Mouse (Mus musculus) right cerebral cortex, adult 18-20 months (tissue): ENCODE data around the gene Frmd5.
A peak's percentile ranks its signal among the peaks of the same experiment; 100 is the strongest.
"Not testable (repeated sequence)": the region's sequence is repeated elsewhere in the genome, so short reads cannot be mapped to it uniquely, and the experiment has no call there.

Experiments
- DNase-seq: peaks from one replicate; pipeline ENCODE4 v3.0.0; 2022; ENCODE audit warnings: mixed read lengths

Gene Frmd5

GRCm38 (mm10) chr2:121565911-121566310 is 241.0 kb downstream of the Frmd5 start:
- DNase-seq: no peak

GRCm38 (mm10) chr2:121563117-121563516 is 243.8 kb downstream of the Frmd5 start:
- DNase-seq: no peak

- DNase-seq: no peak
Measured at GRCm38 (mm10) chr2:121551271-121551670, 255.6 kb downstream of the Frmd5 start.

GRCm38 (mm10) chr2:121549630-121550029 is 257.3 kb downstream of the Frmd5 start:
- no peak for DNase-seq

- DNase-seq: no peak
Measured at GRCm38 (mm10) chr2:121544829-121545228, 262.1 kb downstream of the Frmd5 start.

GRCm38 (mm10) chr2:121525056-121525455 is 281.8 kb downstream of the Frmd5 start:
- peak; percentile 75 for DNase-seq

GRCm38 (mm10) chr2:121522830-121523229 is 284.1 kb downstream of the Frmd5 start:
- not testable (repeated sequence) for DNase-seq

GRCm38 (mm10) chr2:121522006-121522405 is 284.9 kb downstream of the Frmd5 start:
- DNase-seq: peak; percentile 49

- not testable (repeated sequence) for DNase-seq
Measured at GRCm38 (mm10) chr2:121518711-121519110, 288.2 kb downstream of the Frmd5 start.

GRCm38 (mm10) chr2:121518106-121518505 is 288.8 kb downstream of the Frmd5 start:
- DNase-seq: no peak

GRCm38 (mm10) chr2:121514211-121514610 is 292.7 kb downstream of the Frmd5 start:
- no peak for DNase-seq

- DNase-seq: not testable (repeated sequence)
Measured at GRCm38 (mm10) chr2:121512991-121513765, 293.7 kb downstream of the Frmd5 start.

GRCm38 (mm10) chr2:121511401-121511800 is 295.5 kb downstream of the Frmd5 start:
- no peak for DNase-seq

GRCm38 (mm10) chr2:121509584-121509983 is 297.3 kb downstream of the Frmd5 start:
- peak; percentile 69 for DNase-seq

- DNase-seq: no peak
Measured at GRCm38 (mm10) chr2:121507951-121508330, 298.9 kb downstream of the Frmd5 start.

GRCm38 (mm10) chr2:121507173-121507950 is 299.5 kb downstream of the Frmd5 start:
- no peak for DNase-seq

GRCm38 (mm10) chr2:121505942-121506882 is 300.7 kb downstream of the Frmd5 start, which contains the start of the genes Mfap1a and Wdr76:
Mfap1a (minus strand) TSS chr2:121506665.
Wdr76 (plus strand) TSS chr2:121506723.
- peak; percentile 90 for DNase-seq

GRCm38 (mm10) chr2:121501550-121501949 is 305.3 kb downstream of the Frmd5 start:
- not testable (repeated sequence) for DNase-seq
